Mouse (Mus musculus): ENCODE results near the gene Epop. TPM values are rescaled to one million over a fixed set of nuclear protein-coding genes. Genes with fewer than 3 reads are reported as not detected.

Epop gene
- polyA plus RNA-seq, 1 experiment, result 39.3 TPM

DNA sequence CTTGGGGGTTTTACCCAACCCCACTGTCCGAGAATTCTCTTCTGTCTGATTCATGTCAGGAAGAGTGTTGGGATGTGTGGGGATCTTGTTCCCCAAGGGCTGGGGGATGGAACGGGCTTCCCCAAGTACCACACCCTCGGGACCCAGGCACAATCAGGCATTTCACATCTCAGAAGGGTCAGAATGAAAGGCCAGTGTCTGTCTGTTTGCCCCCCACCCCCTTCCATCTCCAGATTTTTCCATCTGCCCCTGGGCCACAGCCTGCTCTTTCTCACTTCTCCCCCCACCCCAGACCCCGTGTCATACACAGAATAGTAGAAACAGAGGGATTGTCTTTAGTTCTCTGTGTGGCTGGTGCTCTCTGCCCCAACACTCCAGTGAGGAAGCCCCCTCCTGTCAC, 20.6 kb downstream of the Epop start:
- Histone ChIP-seq H3K27me3 (ENCODE audit: control insufficient read depth, insufficient read depth, low read length, poor library complexity, severe bottlenecking) (no peaks in the 10 kb centered on the region), H3K9me3 (replicated peaks; ENCODE audit: control insufficient read depth, insufficient read depth, low read length, poor library complexity, severe bottlenecking) (no peaks in the 10 kb centered on the region), H3K27ac (ENCODE audit: insufficient read depth, low read length) (no peak overlapping the region), H3K36me3 (ENCODE audit: control insufficient read depth, insufficient read depth, low read length, poor library complexity, severe bottlenecking) (peaks cover 15% of the 10 kb centered on the region), H3K9ac (ENCODE audit: low read depth, poor library complexity, severe bottlenecking) (no peak overlapping the region), H3K4me3 (ENCODE audit: low read depth, low read length) (no peak overlapping the region), H3K4me1 (ENCODE audit: control insufficient read depth, insufficient read depth, low read length) (peaks cover 2% of the 10 kb centered on the region)
- TF ChIP-seq CTCF (IDR thresholded peaks at IDR 0.05; ENCODE audit: low read depth, low read length), result no peak
- no peak for TF ChIP-seq POLR2A (IDR thresholded peaks at IDR 0.05; ENCODE audit: insufficient read depth, low read length)
- TF ChIP-seq EP300 (IDR thresholded peaks at IDR 0.05; ENCODE audit: insufficient read depth, low read depth, low read length), result no peak

DNA sequence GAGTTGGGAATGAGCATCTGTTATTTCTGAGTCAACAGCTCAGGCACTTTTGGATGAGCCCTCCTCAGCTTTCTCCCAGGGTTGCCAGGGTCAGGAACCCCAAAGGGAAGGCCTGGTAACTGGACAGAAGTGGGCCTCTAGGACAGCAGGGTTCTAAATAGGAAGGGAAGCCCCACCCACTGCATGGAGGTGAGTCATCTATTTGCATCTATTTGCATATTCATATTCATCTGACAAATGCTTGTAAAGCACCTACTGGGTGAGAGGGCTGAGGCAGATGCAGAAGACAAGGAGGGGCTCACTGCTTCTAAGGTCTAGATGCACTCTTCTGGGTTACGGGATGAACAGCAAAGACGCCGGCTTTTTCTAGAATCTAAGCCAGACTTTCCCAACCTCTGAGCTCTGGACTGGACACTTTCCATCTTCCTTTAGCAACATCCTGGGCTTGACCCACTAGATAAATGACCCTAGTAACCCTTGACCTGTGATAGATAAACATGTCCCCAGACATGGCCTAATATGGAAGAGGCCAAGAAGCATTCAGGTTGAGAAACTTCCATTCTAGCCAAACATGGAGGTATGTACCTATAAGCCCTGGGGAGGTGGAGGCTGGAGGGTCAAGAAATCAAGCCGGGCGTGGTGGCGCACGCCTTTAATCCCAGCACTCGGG, 22.3 kb downstream of the Epop start:
- Histone ChIP-seq H3K4me1 (ENCODE audit: control insufficient read depth, insufficient read depth, low read length) (peaks cover 2% of the 10 kb centered on the region), H3K9me3 (replicated peaks; ENCODE audit: control insufficient read depth, insufficient read depth, low read length, poor library complexity, severe bottlenecking) (no peaks in the 10 kb centered on the region), H3K36me3 (ENCODE audit: control insufficient read depth, insufficient read depth, low read length, poor library complexity, severe bottlenecking) (peaks cover 13% of the 10 kb centered on the region), H3K27ac (ENCODE audit: insufficient read depth, low read length) (no peak overlapping the region), H3K4me3 (ENCODE audit: low read depth, low read length) (no peak overlapping the region), H3K27me3 (ENCODE audit: control insufficient read depth, insufficient read depth, low read length, poor library complexity, severe bottlenecking) (no peaks in the 10 kb centered on the region), H3K9ac (ENCODE audit: low read depth, poor library complexity, severe bottlenecking) (no peak overlapping the region)
- TF ChIP-seq POLR2A (IDR thresholded peaks at IDR 0.05; ENCODE audit: insufficient read depth, low read length) (no peak), EP300 (IDR thresholded peaks at IDR 0.05; ENCODE audit: insufficient read depth, low read depth, low read length) (no peak), CTCF (IDR thresholded peaks at IDR 0.05; ENCODE audit: low read depth, low read length) (no peak)

DNA sequence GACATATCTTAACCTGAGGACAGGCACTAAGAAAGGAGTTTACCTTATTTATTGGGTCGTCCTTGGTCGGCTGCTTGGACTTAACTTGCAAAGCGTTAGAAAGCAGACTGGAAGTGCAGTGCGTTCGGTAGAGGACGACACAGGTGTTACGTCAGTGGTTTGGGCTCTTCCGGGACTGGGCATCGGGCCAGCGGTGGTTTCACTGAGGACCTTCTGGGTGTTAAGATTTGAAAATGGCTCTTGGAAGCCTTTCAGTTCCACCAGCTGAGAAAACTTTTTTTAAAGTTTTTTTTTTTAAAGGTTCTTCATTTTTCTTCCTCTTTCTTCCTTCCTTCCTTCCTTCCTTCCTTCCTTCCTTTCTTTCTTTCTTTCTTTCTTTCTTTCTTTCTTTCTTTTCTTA, 25.6 kb downstream of the Epop start:
- Histone ChIP-seq H3K9ac (ENCODE audit: low read depth, poor library complexity, severe bottlenecking) (no peak overlapping the region), H3K9me3 (replicated peaks; ENCODE audit: control insufficient read depth, insufficient read depth, low read length, poor library complexity, severe bottlenecking) (no peaks in the 10 kb centered on the region), H3K4me3 (ENCODE audit: low read depth, low read length) (no peak overlapping the region), H3K4me1 (ENCODE audit: control insufficient read depth, insufficient read depth, low read length) (no peaks in the 10 kb centered on the region), H3K36me3 (ENCODE audit: control insufficient read depth, insufficient read depth, low read length, poor library complexity, severe bottlenecking) (peaks cover 5% of the 10 kb centered on the region), H3K27ac (ENCODE audit: insufficient read depth, low read length) (no peak overlapping the region), H3K27me3 (ENCODE audit: control insufficient read depth, insufficient read depth, low read length, poor library complexity, severe bottlenecking) (no peaks in the 10 kb centered on the region)
- TF ChIP-seq POLR2A (IDR thresholded peaks at IDR 0.05; ENCODE audit: insufficient read depth, low read length) (no peak), CTCF (IDR thresholded peaks at IDR 0.05; ENCODE audit: low read depth, low read length) (no peak), EP300 (IDR thresholded peaks at IDR 0.05; ENCODE audit: insufficient read depth, low read depth, low read length) (no peak)

DNA sequence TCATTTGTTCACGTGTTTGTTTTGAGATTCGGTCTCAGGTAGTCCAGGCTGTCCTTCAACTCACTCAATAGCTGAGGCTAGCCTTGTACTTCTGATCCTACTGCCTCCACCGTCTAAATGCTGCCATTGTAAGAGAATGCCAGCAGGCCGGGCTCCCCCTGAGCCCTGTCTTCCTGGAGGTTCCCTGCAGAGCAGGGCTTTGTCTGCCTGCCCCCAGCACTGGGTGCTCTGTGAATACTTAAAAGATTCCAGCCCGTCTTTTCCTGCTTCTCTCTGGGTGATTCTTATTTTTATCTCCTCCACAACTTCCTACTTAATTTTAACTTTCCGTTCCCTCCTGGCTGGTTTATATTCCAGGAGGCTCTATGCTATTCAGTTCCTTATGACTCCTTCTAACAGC, 27.3 kb downstream of the Epop start:
- Histone ChIP-seq H3K4me3 (ENCODE audit: low read depth, low read length) (no peak overlapping the region), H3K9ac (ENCODE audit: low read depth, poor library complexity, severe bottlenecking) (peak overlapping the region; percentile 43; the same call in 1 of the 2 replicates), H3K4me1 (ENCODE audit: control insufficient read depth, insufficient read depth, low read length) (no peaks in the 10 kb centered on the region), H3K27ac (ENCODE audit: insufficient read depth, low read length) (peak overlapping the region; percentile 21; the same call in 1 of the 2 replicates), H3K9me3 (replicated peaks; ENCODE audit: control insufficient read depth, insufficient read depth, low read length, poor library complexity, severe bottlenecking) (no peaks in the 10 kb centered on the region), H3K36me3 (ENCODE audit: control insufficient read depth, insufficient read depth, low read length, poor library complexity, severe bottlenecking) (peaks cover 5% of the 10 kb centered on the region; the same call in 1 of the 2 replicates), H3K27me3 (ENCODE audit: control insufficient read depth, insufficient read depth, low read length, poor library complexity, severe bottlenecking) (no peaks in the 10 kb centered on the region)
- TF ChIP-seq CTCF (IDR thresholded peaks at IDR 0.05; ENCODE audit: low read depth, low read length), result no peak
- no peak for TF ChIP-seq EP300 (IDR thresholded peaks at IDR 0.05; ENCODE audit: insufficient read depth, low read depth, low read length)
- no peak for TF ChIP-seq POLR2A (IDR thresholded peaks at IDR 0.05; ENCODE audit: insufficient read depth, low read length)

DNA sequence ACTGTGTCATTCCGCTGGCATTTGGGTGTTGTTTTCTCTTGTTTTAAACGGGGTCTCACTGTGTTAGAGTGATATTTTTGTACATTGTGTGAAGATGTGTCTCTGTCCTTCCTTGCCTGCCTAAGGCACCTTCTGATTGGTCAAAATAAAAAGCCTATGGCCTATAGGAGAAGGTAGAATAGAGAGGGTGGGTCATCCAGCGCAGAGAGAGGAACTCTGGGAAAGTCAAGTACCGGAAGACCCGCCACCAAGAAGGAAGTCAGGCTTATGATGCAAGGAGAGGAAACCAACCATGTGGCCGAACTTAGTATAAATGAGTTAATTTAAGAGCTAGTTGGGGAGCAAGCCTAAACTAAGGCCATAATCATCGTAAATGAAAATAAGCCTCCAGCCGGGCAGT, 30.4 kb downstream of the Epop start:
- Histone ChIP-seq H3K27me3 (ENCODE audit: control insufficient read depth, insufficient read depth, low read length, poor library complexity, severe bottlenecking) (no peaks in the 10 kb centered on the region), H3K4me1 (ENCODE audit: control insufficient read depth, insufficient read depth, low read length) (no peaks in the 10 kb centered on the region), H3K9ac (ENCODE audit: low read depth, poor library complexity, severe bottlenecking) (peak overlapping the region; percentile 92), H3K27ac (ENCODE audit: insufficient read depth, low read length) (peak overlapping the region; percentile 88), H3K36me3 (ENCODE audit: control insufficient read depth, insufficient read depth, low read length, poor library complexity, severe bottlenecking) (no peaks in the 10 kb centered on the region), H3K4me3 (ENCODE audit: low read depth, low read length) (peak overlapping the region; percentile 99), H3K9me3 (replicated peaks; ENCODE audit: control insufficient read depth, insufficient read depth, low read length, poor library complexity, severe bottlenecking) (no peaks in the 10 kb centered on the region)
- TF ChIP-seq CTCF (IDR thresholded peaks at IDR 0.05; ENCODE audit: low read depth, low read length), result no peak
- no peak for TF ChIP-seq POLR2A (IDR thresholded peaks at IDR 0.05; ENCODE audit: insufficient read depth, low read length)
- no peak for TF ChIP-seq EP300 (IDR thresholded peaks at IDR 0.05; ENCODE audit: insufficient read depth, low read depth, low read length)

DNA sequence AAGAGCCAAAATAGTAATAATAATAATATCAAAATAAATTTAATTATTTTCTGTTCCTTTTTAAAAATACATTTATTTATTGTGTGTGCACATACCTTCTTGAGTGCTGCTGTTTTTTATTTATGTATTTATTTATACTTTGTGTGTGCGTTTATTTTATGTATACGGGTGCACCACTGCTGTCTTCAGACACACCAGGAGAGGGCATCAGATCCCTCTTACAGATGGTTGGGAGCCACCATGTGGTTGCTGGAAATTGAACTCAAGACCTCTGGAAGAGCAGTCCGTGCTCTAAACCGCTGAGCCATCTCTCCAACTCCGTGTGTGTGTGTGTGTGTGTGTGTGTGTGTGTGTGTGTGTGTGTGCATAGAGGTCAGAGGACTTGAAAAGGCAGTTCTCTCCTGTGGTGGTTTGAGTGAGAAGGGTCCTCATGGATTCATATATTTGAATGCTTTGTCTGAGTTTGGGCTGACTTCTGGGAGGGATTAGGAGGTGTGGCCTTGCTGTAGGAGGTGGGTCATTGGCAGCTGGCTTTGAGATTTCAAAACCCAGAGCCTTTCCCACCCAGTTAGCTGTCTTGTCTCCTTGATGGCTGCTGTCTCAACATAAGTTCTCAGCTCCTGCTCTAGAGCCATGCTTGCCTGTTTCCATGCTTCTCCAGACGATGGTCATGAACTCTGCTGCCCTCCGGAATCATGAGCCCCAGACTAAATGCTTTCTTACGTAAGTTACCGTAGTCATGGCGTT, 31.4 kb downstream of the Epop start:
- H3K36me3 ChIP-seq (ENCODE audit: control insufficient read depth, insufficient read depth, low read length, poor library complexity, severe bottlenecking), result no peaks in the 10 kb centered on the region
- H3K9ac ChIP-seq (ENCODE audit: low read depth, poor library complexity, severe bottlenecking), result peak overlapping the region; percentile 92
- H3K4me1 ChIP-seq (ENCODE audit: control insufficient read depth, insufficient read depth, low read length), result no peaks in the 10 kb centered on the region
- H3K4me3 ChIP-seq (ENCODE audit: low read depth, low read length), result peak overlapping the region; percentile 99
- no peaks in the 10 kb centered on the region; the same call in 1 of the 2 replicates for H3K9me3 ChIP-seq (replicated peaks; ENCODE audit: control insufficient read depth, insufficient read depth, low read length, poor library complexity, severe bottlenecking)
- TF ChIP-seq POLR2A (IDR thresholded peaks at IDR 0.05; ENCODE audit: insufficient read depth, low read length) (peak; percentile 88), EP300 (IDR thresholded peaks at IDR 0.05; ENCODE audit: insufficient read depth, low read depth, low read length) (no peak), CTCF (IDR thresholded peaks at IDR 0.05; ENCODE audit: low read depth, low read length) (peak; percentile 52)
- H3K27me3 ChIP-seq (ENCODE audit: control insufficient read depth, insufficient read depth, low read length, poor library complexity, severe bottlenecking), result no peaks in the 10 kb centered on the region
- H3K27ac ChIP-seq (ENCODE audit: insufficient read depth, low read length), result peak overlapping the region; percentile 88
